Mouse (Mus musculus) thymus, adult 2 months (tissue): Measurements from ENCODE around the gene Plch2.

Source experiments
- CTCF ChIP-seq: fragments of 200-500 bp; IDR thresholded peaks from 2 replicates; pipeline ENCODE4 v1.5.1; 2012; ENCODE audit warnings: mild to moderate bottlenecking, control low read depth, low read length, moderate library complexity, borderline replicate concordance; ENCODE audit not compliant: control insufficient read depth, poor library complexity, insufficient read depth; ENCODE audit errors: extremely low read depth
- POLR2A ChIP-seq: fragments of 200-500 bp; IDR thresholded peaks from 2 replicates; pipeline ENCODE4 v1.6.1; 2012; ENCODE audit warnings: mild to moderate bottlenecking, low read length, control low read depth, moderate library complexity; ENCODE audit not compliant: control insufficient read depth, poor library complexity, insufficient read depth; ENCODE audit errors: extremely low read depth

DNA sequence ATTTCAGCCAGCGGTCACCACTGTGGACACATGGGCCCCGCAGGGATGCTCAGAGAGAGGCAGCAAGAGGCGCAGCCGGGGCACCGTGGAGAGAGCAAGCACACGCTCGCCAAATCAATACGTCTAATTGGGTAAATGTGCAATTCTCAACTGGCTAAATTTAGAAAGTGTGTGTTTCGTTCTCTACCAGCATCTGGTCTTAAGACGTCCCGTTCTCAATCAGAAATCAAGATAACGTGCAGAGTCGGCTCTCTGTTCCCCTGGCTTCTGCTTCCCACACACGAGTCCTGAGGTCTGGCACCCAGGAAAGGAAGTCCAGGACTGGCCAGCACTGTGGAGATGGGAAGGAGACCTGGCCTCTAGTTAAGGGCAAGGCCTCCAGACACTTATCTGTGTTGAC lies 9.9 kb downstream of the Plch2 start:
- no peak for TF ChIP-seq POLR2A
- TF ChIP-seq CTCF: no peak
